Mouse (Mus musculus): Measurements from ENCODE around the gene Tnfrsf18.

DNA sequence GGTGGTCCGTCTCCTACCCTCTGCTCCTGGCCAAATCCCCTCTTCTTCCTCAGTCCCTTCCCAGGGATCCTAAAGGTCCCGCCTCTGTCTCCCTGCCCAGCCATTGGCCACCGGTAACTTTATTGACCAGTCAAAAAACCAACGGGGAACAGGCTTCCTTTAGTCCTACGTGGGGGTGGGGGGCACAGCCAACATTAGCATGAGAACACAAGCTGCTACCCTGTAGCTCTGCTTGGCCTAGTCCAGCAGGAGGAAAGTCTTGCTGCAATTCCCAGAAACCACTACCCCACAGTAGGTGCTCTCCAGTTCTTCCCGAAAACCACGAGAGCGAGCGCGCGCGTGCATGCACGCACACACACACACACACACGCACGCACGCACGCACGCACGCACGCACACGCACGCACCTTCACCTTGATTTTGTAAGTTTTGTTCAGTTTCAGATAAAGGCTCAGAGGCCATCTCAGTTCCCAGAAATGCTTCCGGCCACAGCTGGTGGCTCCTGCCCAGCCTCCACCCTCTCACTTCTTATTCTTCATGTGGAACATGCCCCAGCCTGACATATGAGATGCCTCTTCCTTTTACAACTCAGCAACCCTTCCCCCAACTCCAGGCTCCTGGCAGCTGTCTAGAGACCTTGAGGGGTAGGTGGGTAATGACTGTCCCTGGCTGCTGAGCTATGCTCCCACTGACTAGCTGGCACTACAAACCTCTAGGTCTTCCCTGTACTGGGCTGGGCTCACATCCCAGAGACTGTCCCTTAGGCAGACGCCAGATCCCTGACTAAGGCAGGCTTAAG, 5.8 kb downstream of the Tnfrsf18 start:
- TF ChIP-seq CTCF (IDR thresholded peaks at IDR 0.05) (no peak), EP300 (IDR thresholded peaks at IDR 0.05) (no peak)

Measured in lung, postnatal 0 days (tissue).